Mouse (Mus musculus) ES-E14 (cell line): ENCODE results near the gene Jmjd8. TPM values are rescaled to one million over a fixed set of nuclear protein-coding genes. Genes with fewer than 3 reads are reported as not detected.

Experiments used
- DNase-seq: peaks from one replicate; pipeline ENCODE4 v3.0.0-alpha.2; 2013; ENCODE audit warnings: low read depth, low spot score
- H3K27ac ChIP-seq: 2 replicates; pipeline ENCODE4 v1.5.1; 2012; ENCODE audit warnings: low read depth, mild to moderate bottlenecking, low read length, moderate library complexity, mixed read lengths; ENCODE audit not compliant: poor library complexity, insufficient read depth, severe bottlenecking
- H3K36me3 ChIP-seq: 2 replicates; pipeline ENCODE4 v1.6.1; 2012; ENCODE audit warnings: mild to moderate bottlenecking, low read length, moderate library complexity, mixed read lengths; ENCODE audit not compliant: control insufficient read depth, poor library complexity, insufficient read depth, severe bottlenecking
- H3K4me1 ChIP-seq, 2 experiments: fragments of 150-350 bp in 1 of 2; sonication (generic) in 1 of 2; 2 replicates each; pipeline ENCODE4 v1.6.1; 2012; ENCODE audit warnings: low read length in 2 of 2, mild to moderate bottlenecking in 1 of 2, mixed read lengths in 1 of 2; ENCODE audit not compliant: control insufficient read depth in 2 of 2, insufficient read depth in 2 of 2, poor library complexity in 1 of 2
- H3K4me3 ChIP-seq, 2 experiments: fragments of 150-350 bp in 1 of 2; sonication (generic) in 1 of 2; 2 replicates each; pipeline ENCODE4 v1.5.1; 2012; ENCODE audit warnings: low read length in 2 of 2, low read depth in 1 of 2, mild to moderate bottlenecking in 1 of 2, mixed read lengths in 1 of 2; ENCODE audit not compliant: insufficient read depth in 1 of 2, poor library complexity in 1 of 2, severe bottlenecking in 1 of 2
- H3K9ac ChIP-seq: 2 replicates; pipeline ENCODE4 v1.6.1; 2012; ENCODE audit warnings: low read depth, mild to moderate bottlenecking, low read length, mixed read lengths; ENCODE audit not compliant: poor library complexity, insufficient read depth, severe bottlenecking
- H3K9me3 ChIP-seq: fragments of 150-350 bp; sonication (generic); 2 replicates; pipeline ENCODE4 v1.6.1; 2012; ENCODE audit warnings: low read depth, mild to moderate bottlenecking, low read length; ENCODE audit not compliant: control insufficient read depth, insufficient read depth
- CHD2 ChIP-seq: IDR thresholded peaks from 2 replicates; pipeline ENCODE4 v1.6.1; 2014; ENCODE audit warnings: mild to moderate bottlenecking, low read depth, low read length, inconsistent platforms
- HCFC1 ChIP-seq: IDR thresholded peaks from 2 replicates; pipeline ENCODE4 v1.6.1; 2012; ENCODE audit warnings: low read length, inconsistent platforms, borderline replicate concordance; ENCODE audit not compliant: insufficient read depth
- MAFK ChIP-seq: IDR thresholded peaks from 2 replicates; pipeline ENCODE4 v1.6.1; 2014; ENCODE audit warnings: mild to moderate bottlenecking, low read depth, low read length, inconsistent platforms; ENCODE audit not compliant: insufficient read depth
- ZC3H11A ChIP-seq: IDR thresholded peaks from 2 replicates; pipeline ENCODE4 v1.6.1; 2012; ENCODE audit warnings: low read depth, mild to moderate bottlenecking, inconsistent platforms, low read length, borderline replicate concordance
- ZNF384 ChIP-seq: IDR thresholded peaks from 2 replicates; pipeline ENCODE4 v1.6.1; 2012; ENCODE audit warnings: low read depth, low read length, inconsistent platforms
- in situ Hi-C, 2 experiments: fragments of 600-800 bp; cut with MboI; formaldehyde crosslinking; loops; one replicate each; pipeline ENCODE4 v1.15.1; 2025; ENCODE audit warnings: low sequenced_read_pairs in 2 of 2, inconsistent platforms in 1 of 2; ENCODE audit not compliant: unreplicated experiment in 2 of 2
- total RNA-seq: library from RNA; depleted of rRNA; stranded (reverse); fragments of 300-350 nt; gene quantifications from 2 replicates; pipeline ENCODE4 v1.2.3, GENCODE M21; 2012

Jmjd8 gene
- total RNA-seq, 1 experiment = 25.1 TPM

GRCm38 (mm10) chr17:25863681-25864080, 35.0 kb downstream of the Jmjd8 start:
- TF ChIP-seq CHD2 (no peak), ZC3H11A (no peak), HCFC1 (no peak), ZNF384 (no peak), MAFK (no peak)
- no peak overlapping the region for H3K27ac ChIP-seq
- in situ Hi-C loops = no loop called here
- no peak overlapping the region for H3K9ac ChIP-seq
- no peaks in the 10 kb centered on the region for H3K36me3 ChIP-seq
- peaks cover 0 to 7% of the 10 kb centered on the region in 2 experiments; a peak in 2 of 4 replicates for H3K4me1 ChIP-seq
- DNase-seq = no peak
- no peak overlapping the region for H3K4me3 ChIP-seq
- no peaks in the 10 kb centered on the region for H3K9me3 ChIP-seq

GRCm38 (mm10) chr17:25864311-25864710, 35.6 kb downstream of the Jmjd8 start:
- no peak for DNase-seq
- Histone ChIP-seq H3K9ac (no peak overlapping the region), H3K27ac (no peak overlapping the region), H3K36me3 (no peaks in the 10 kb centered on the region), H3K4me3 (no peak overlapping the region), H3K9me3 (no peaks in the 10 kb centered on the region), H3K4me1 (peaks cover 4 to 9% of the 10 kb centered on the region in 2 experiments; a peak in 2 of 4 replicates)
- no peak for TF ChIP-seq ZNF384
- TF ChIP-seq CHD2 = no peak
- no peak for TF ChIP-seq ZC3H11A
- no peak for TF ChIP-seq MAFK
- TF ChIP-seq HCFC1 = no peak
- in situ Hi-C loops = no loop called here

- Histone ChIP-seq H3K4me3 (no peak overlapping the region; a peak in 1 of 4 replicates), H3K9ac (no peak overlapping the region), H3K27ac (no peak overlapping the region), H3K4me1 (peaks cover 4 to 12% of the 10 kb centered on the region in 2 experiments; a peak in 2 of 4 replicates), H3K9me3 (no peaks in the 10 kb centered on the region), H3K36me3 (no peaks in the 10 kb centered on the region)
- TF ChIP-seq MAFK (no peak), HCFC1 (no peak), ZC3H11A (no peak), CHD2 (no peak), ZNF384 (no peak)
- DNase-seq = no peak
- in situ Hi-C loops = no loop called here
Measured at GRCm38 (mm10) chr17:25865288-25865687, 36.6 kb downstream of the Jmjd8 start.

- TF ChIP-seq MAFK (no peak), CHD2 (no peak), HCFC1 (no peak), ZC3H11A (no peak), ZNF384 (no peak)
- no peak overlapping the region for H3K9ac ChIP-seq
- peaks cover 4 to 10% of the 10 kb centered on the region in 2 experiments; a peak in 2 of 4 replicates for H3K4me1 ChIP-seq
- H3K4me3 ChIP-seq = no peak overlapping the region
- no peak overlapping the region for H3K27ac ChIP-seq
- in situ Hi-C loops = no loop called here
- H3K9me3 ChIP-seq = no peaks in the 10 kb centered on the region
- H3K36me3 ChIP-seq = no peaks in the 10 kb centered on the region
- no peak for DNase-seq
Measured at GRCm38 (mm10) chr17:25866172-25866571, 37.5 kb downstream of the Jmjd8 start.

GRCm38 (mm10) chr17:25867509-25867835, 38.8 kb downstream of the Jmjd8 start:
- Histone ChIP-seq H3K4me3 (peak overlapping the region; percentile 85 to 93), H3K4me1 (peaks cover 4 to 10% of the 10 kb centered on the region in 2 experiments; a peak in 2 of 4 replicates), H3K9me3 (no peaks in the 10 kb centered on the region), H3K9ac (peak overlapping the region; percentile 72), H3K27ac (no peak overlapping the region), H3K36me3 (no peaks in the 10 kb centered on the region)
- in situ Hi-C loops = no loop called here
- DNase-seq = no peak
- no peak for TF ChIP-seq MAFK
- no peak for TF ChIP-seq HCFC1
- no peak for TF ChIP-seq CHD2
- TF ChIP-seq ZC3H11A = no peak
- no peak for TF ChIP-seq ZNF384
